Mouse (Mus musculus) ES-CJ7 (cell line): ENCODE measurements around the gene Timm17a.

ENCODE experiments used
- DNase-seq: peaks from one replicate; pipeline ENCODE4 v3.0.0; 2011; ENCODE audit warnings: low read depth, low spot score

The Timm17a gene

GRCm38 (mm10) chr1:135280646-135281045 lies 32.9 kb downstream of the Timm17a start:
- DNase-seq, result peak; percentile 49

GRCm38 (mm10) chr1:135271371-135271770 lies 42.2 kb downstream of the Timm17a start:
- no peak for DNase-seq

- DNase-seq, result no peak
Observed at GRCm38 (mm10) chr1:135267663-135268446, 45.7 kb downstream of the Timm17a start.

- DNase-seq, result no peak
Observed at GRCm38 (mm10) chr1:135265834-135266233, 47.7 kb downstream of the Timm17a start.

GRCm38 (mm10) chr1:135263316-135263715 lies 50.3 kb downstream of the Timm17a start:
- DNase-seq, result no peak

- DNase-seq, result peak; percentile 58
Observed at GRCm38 (mm10) chr1:135262329-135262728, 51.2 kb downstream of the Timm17a start.

- DNase-seq, result peak; percentile 51
Observed at GRCm38 (mm10) chr1:135260931-135261330, 52.6 kb downstream of the Timm17a start.

- peak; percentile 97 for DNase-seq
Observed at GRCm38 (mm10) chr1:135259128-135259436, 54.5 kb downstream of the Timm17a start.

- DNase-seq, result peak; percentile 90
Observed at GRCm38 (mm10) chr1:135258380-135259127, 55.0 kb downstream of the Timm17a start, which contains the start of gene Elf3. Elf3 (minus strand) TSS chr1:135258568.

- peak; percentile 60 for DNase-seq
Observed at GRCm38 (mm10) chr1:135256299-135256698, 57.3 kb downstream of the Timm17a start.

- no peak for DNase-seq
Observed at GRCm38 (mm10) chr1:135252854-135253253, 60.7 kb downstream of the Timm17a start.

GRCm38 (mm10) chr1:135251405-135251804 lies 62.2 kb downstream of the Timm17a start:
- DNase-seq, result no peak

GRCm38 (mm10) chr1:135250706-135251105 lies 62.9 kb downstream of the Timm17a start:
- DNase-seq, result peak; percentile 82

- DNase-seq, result peak; percentile 96
Observed at GRCm38 (mm10) chr1:135248434-135248850, 65.1 kb downstream of the Timm17a start.
